Mouse (Mus musculus) liver, adult (tissue): ENCODE measurements around the gene Galnt13.

Experiments used
- GATA4 ChIP-seq: IDR thresholded peaks from 2 replicates; pipeline ENCODE4 v1.6.1; 2014; ENCODE audit warnings: mild to moderate bottlenecking, low read length; ENCODE audit not compliant: insufficient replicate concordance

Galnt13 gene

DNA sequence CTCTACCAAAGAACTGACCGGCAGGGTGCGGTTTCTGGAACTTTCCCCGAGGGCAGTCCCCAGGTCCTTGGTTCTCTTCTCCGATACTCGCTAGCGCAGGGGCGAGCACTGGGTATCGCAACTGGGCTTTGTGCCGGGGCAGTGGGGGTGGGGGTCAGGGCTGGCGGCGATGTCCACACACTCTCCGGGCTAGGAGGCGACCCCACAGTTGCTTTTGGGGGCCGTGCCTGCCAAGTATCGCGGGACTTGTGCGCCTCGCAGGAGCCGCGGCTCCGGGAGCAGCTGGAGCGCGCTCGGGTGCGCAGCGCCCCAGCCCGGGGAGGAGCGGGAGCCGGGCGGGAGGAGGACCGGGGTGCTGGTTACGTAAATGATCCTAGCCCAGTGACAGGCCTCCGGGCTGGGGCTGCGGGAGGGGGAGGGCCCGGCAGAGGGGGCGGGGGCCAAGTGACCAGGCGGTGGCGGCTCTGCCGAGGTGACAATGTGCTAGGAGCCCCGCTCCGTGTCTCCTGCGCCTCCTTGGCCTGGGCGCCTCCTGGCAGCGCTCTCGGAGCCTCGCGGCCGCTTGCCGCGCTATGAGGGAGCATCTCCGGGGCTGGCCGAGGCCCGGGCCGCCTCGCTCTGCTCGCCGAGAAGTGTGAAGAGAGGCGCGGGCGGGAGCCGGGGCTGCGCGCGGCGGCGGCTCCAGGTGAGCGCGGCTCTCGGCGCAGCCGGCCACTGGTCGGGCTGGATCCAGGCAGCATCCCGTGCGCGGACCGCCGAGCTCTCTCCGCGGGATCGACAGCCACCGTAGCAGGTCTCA lies at the start of gene Galnt13:
TSS of gene Galnt13 (plus strand) at position 381 of the 799 bp plus-strand sequence.
- no peak for TF ChIP-seq GATA4

GRCm38 (mm10) chr2:54431060-54431459 lies 5.1 kb upstream of the Galnt13 start:
- no peak for TF ChIP-seq GATA4

- TF ChIP-seq GATA4 = no peak
Observed at GRCm38 (mm10) chr2:54435380-54435779, 737 bp upstream of the Galnt13 start.

DNA sequence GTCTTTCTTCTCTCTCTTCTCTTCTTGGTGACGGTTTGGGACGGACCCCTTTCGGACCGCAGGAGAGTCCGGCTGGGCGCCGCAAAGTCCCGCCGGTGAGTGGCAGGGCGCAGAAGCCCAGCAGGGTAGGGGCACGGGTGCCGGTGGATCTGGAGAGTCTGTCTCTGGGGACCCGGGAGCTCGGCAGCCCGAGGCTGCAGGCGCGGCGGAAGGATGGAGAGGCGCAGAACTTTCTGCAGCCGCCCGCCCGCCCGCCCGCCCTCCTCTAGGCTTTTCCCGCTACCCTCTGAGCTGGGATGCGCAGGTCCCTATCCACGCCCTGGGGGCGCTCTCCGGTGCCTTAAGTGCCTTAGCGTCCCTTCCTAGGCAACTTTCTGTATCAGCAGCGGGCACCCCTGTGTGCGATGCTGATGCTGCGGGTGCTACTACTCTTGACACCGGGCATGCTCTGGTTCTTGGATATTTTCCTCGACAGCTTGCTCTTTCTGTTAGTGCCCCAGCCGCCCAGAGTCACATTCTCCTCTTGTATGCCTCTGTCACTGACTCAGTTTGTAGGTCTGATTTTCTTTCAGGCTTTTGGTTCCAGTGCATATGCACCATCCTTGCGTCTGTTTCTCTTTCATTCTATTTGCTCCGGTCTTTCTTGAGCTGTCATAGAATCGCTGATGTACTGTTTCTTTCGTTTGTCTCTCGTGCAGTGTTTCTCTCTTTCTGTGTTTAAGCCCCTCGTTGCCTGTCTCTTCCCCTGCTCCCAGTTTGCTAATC lies 801 bp downstream of the Galnt13 start:
- no peak for TF ChIP-seq GATA4

- TF ChIP-seq GATA4 = no peak
Observed at GRCm38 (mm10) chr2:54437501-54437830, 1.3 kb downstream of the Galnt13 start.

DNA sequence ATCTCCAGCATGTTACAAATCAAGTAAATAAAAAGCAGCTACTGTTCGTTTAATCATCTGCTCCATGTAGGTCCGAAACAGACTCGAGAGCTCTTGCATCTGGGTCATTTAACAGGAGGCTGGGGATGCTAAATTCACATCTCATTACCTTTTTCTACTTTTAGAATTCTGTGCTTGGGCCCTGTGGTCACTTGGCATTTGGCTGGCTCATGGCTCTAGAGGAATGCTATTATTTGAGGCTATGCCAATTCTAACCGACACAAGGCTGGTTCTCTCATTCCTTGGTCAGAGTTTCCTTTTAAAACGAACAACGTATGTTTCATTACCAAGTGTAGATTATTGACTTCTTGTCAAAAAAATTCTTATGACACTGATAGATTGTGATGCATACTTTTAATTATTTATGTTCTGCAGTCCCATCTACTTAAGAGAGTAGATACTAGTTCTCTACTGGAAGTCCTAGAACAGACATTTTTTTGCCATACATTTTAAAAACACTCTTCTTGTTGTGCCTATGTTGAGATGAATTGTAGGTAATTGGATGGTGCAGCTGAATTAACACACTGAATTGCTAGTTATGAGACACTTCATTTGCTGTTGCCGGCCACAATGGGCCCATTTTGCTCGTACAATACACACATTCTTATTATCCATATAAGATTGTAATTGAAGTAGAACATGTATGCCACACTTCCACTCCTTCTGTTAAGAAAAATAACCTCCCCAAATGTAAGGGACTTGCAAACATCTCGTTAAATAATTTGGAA lies 6.8 kb downstream of the Galnt13 start:
- TF ChIP-seq GATA4 = no peak

GRCm38 (mm10) chr2:54483426-54483825 lies 47.3 kb downstream of the Galnt13 start:
- TF ChIP-seq GATA4 = no peak

- no peak for TF ChIP-seq GATA4
Observed at GRCm38 (mm10) chr2:54522989-54523388, 86.9 kb downstream of the Galnt13 start.

DNA sequence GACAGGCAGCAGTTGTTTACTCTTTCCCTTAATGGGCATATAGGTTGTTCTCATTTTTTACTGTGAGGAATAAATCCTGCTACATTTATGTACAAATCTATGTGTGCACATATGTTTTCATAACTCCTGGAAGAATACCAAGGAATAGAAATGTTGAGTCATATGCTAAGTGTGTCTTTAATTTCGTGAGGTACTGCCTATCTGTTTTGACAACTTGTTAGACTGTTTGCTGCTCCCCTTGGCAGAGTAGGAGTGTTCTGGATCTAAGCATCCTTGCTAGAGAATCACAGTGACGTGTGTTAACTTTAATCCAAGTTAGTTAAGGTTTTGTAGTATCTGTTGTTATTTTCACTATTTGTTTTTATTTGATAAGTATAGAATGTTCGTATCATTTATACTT lies 91.0 kb downstream of the Galnt13 start:
- TF ChIP-seq GATA4 = no peak

DNA sequence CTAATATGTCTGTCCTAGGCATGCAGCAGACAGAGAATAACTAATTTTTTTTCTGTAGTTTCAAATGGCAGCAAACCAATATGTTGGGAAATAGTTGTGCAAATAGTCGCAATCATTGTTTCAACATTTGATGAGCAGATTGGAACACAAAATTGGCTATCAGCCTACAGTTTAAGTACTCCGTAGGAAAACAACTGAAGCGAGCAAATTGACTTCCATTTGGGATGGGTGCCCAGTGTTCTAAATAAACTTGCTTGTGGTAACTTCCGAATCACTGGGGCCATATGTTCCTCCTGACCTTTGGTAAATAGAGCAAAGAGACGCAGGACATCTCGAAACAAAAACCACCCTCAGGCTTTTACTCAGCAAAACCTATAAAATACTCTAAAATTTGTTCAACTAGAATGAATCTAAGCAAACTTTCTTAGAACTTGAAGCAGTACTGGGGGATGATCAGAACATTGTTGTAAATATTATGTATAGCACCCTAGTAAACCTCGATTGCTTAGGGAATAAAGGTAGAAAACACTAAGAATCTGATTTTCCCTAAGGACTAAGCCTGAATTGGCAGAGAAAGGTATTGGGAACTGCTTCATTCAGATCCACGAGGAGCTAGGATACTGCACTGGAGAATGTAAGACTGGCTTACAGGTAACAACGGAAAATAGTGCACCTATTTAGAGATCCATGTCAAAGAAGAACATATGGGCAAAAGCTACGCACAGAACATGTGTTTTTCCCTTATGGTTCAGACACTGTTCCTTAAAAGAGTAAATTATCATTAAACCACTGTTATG lies 122.4 kb downstream of the Galnt13 start:
- TF ChIP-seq GATA4 = no peak

- no peak for TF ChIP-seq GATA4
Observed at GRCm38 (mm10) chr2:54565068-54565467, 129.0 kb downstream of the Galnt13 start.

DNA sequence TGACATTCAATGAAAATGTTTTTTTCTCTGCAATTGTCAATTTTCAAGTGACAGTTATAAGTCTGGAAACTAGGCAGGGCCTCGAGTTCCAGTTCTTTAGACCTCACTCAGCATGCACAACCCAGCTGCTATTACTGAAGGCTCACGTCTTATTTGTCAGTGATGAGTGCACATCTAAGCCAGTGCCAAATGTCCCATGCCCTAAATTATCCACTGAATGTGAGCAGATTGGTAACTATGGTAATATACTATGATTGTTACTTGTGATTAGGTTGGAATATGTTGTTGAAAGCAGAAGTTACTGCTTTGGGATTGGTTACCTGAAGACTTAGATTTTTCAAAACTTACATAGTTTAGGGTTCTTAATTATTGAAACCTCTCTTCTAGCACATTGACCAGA lies 131.1 kb downstream of the Galnt13 start:
- no peak for TF ChIP-seq GATA4

- TF ChIP-seq GATA4 = no peak
Observed at GRCm38 (mm10) chr2:54567632-54568031, 131.5 kb downstream of the Galnt13 start.

DNA sequence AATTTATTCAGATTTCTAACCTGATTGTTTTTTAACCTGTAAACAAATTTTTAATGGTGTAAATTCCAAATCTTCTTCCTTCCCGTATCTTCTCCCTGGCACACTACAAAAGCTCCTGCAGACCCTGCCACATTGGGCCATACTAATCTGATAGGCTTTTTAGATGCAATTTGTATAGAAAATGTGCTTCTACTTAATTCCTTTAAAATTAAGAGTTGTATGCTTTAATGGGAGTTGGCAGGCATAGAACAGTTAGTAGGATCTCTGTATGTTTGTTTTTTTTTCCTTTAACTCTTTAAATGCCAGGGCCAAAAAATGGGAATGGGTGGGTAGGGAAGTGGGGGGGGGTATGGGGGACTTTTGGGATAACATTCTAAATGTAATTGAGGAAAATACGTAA lies 315.1 kb downstream of the Galnt13 start:
- TF ChIP-seq GATA4 = no peak

GRCm38 (mm10) chr2:54759781-54760180 lies 323.7 kb downstream of the Galnt13 start:
- TF ChIP-seq GATA4 = no peak
